Mouse (Mus musculus): ENCODE measurements at regions not wholly inside any gene's neighbourhood (a gene's known extent, or its start where the extent isn't known, plus 50 kb on each side); places are given as distances from the start of the nearest gene placed in this dataset.

- TF ChIP-seq CTCF (conservative IDR thresholded peaks at IDR 0.05; ENCODE audit: insufficient read depth, insufficient read length, low read depth, low read length) (no peak), POLR2A (IDR thresholded peaks at IDR 0.05; ENCODE audit: low read depth, low read length) (no peak)
Measured at GRCm38 (mm10) chr5:141139361-141139912, 101.9 kb upstream of the Sdk1 start.

Data from kidney, adult 2 months (tissue).